Mouse (Mus musculus): ENCODE results near the gene Maz. TPM values are rescaled to one million over a fixed set of nuclear protein-coding genes. Genes with fewer than 3 reads are reported as not detected.

Gene Maz
- total RNA-seq, 2 experiments from 2014 or later: 53.6 to 58.2 TPM

GRCm38 (mm10) chr7:127022528-127023271 lies 4.1 kb downstream of the Maz start:
- no peak for DNase-seq
- intact Hi-C loops (cut with DNase I; ENCODE audit: low total_unique reads): no loop called here

DNA sequence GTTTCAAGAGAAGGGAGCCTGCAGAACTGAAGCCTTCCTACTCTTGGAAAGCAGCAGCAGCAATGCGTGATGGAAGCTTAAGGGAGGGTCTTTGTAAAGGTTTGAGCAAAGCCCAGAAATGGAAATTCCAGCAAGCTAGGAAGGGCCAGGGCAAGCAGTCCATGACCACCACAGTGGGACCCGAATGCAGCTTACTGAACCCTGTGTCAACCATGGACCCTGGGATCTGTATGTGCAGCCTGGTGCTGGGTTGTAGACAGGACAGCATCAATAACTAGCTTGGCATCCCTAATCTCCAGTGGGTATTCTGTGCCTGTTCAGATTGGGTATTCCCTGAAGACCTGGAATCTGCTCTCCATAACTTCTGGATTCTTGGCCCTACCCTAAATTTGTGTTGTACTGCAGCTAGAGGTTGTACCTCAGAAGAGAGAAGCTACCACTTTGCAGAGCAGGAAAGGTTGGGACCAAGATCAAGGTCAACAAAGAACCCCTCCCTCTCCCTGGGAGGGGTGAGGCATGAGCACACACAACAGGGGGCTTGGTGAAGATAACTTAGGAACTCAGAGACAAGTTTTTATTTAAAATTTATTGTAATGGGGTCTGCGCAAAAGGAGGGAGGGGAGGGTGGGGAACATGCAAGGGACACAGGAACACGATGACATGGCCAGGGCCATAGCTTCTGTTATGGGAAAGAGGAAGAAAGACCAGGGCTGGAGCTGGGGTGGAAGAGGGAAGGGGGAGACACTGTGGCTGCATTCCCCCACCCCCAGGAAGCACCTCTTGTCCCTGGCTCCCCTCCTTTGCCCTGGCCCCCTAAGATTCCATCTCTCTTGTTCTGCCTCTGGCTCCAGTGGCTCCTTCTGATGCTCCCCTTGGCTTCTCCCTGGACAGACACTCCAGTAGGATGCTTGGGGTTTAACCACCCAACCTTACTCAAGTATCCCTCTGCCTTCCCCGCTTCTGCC lies 5.0 kb downstream of the Maz start:
- intact Hi-C loops (cut with DNase I; ENCODE audit: low total_unique reads): no loop called here
- DNase-seq: no peak

DNA sequence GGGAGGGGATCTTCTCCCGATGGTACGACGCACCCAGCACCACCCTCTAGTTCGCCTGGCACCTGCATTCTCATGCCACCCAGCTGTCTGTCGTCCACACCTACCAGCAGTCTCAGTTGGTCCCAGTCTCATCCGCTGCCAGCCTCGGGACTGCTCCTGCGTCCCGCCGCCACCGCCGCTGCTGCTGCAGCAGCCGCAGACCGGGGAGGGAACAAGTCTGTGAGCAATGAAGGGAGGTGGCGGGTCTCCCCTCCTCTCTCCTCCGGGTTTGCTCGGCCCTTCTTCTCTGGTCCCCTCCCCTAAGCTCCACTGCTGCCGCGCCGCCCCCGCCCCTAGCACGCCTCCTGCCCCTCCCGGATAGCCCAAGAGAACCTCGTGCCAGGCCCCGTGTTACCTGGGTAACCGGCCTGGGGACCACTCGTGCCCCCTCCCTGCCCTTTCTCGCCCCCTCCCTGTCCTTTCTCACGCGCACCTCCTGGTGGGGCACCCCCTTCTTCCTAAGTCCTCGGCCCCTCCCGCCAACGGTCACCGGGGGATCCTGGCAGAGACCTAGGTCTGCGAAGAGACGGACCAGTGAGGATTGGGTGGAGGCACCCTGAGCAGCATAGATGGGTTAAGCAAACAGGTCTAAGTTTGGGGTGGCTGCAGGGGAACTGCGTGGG lies 5.8 kb downstream of the Maz start, which contains the start of the genes Gm42742 and Prrt2:
Gene Gm42742, minus strand, starts transcription at position 197 of the 662 bp plus-strand sequence.
Gene Prrt2, minus strand, starts transcription at position 311 of the 662 bp plus-strand sequence.
- DNase-seq: peak; percentile 64
- intact Hi-C loops (cut with DNase I; ENCODE audit: low total_unique reads): no loop called here

DNA sequence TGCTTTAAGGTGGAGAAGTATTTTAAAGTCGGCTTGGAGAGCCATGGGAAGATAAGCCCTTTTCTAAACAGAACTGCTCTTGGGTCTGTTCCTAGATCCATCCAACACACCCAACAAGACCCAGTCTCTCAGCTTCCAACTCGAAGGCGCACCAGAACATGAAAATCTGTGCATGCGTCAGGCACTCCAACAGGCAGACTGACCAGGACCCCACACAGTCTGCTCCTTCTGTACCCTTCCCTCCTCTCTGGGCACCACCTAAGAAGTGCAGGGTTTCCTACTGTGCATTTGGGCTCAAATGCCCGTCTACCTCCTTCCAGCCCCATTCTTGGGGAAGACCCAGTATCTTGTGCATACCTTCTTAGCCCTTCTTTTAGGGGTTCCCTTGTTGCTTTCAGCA lies 6.3 kb downstream of the Maz start:
- intact Hi-C loops (cut with DNase I; ENCODE audit: low total_unique reads): no loop called here
- no peak for DNase-seq

DNA sequence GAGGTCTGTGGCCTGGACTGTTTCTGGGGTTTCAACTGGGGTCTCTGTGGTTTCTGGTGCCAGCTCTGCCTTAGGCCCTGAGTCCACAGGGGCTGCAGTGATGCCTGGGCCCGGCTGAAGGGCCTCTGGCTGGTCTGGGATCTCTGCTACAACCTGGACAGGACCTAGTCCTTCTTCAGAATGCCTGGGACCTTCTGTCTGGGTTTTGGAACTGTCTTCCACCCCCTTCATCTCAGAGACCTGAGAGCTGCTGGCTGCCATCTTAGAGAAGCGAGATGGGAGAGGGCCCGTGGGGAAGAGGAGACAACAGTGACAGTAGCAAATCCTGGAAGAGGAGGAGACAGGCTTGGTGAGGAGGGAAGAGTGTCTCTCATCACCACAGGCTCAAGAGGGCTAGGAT lies 6.8 kb downstream of the Maz start:
- DNase-seq: no peak
- intact Hi-C loops (cut with DNase I; ENCODE audit: low total_unique reads): no loop called here

DNA sequence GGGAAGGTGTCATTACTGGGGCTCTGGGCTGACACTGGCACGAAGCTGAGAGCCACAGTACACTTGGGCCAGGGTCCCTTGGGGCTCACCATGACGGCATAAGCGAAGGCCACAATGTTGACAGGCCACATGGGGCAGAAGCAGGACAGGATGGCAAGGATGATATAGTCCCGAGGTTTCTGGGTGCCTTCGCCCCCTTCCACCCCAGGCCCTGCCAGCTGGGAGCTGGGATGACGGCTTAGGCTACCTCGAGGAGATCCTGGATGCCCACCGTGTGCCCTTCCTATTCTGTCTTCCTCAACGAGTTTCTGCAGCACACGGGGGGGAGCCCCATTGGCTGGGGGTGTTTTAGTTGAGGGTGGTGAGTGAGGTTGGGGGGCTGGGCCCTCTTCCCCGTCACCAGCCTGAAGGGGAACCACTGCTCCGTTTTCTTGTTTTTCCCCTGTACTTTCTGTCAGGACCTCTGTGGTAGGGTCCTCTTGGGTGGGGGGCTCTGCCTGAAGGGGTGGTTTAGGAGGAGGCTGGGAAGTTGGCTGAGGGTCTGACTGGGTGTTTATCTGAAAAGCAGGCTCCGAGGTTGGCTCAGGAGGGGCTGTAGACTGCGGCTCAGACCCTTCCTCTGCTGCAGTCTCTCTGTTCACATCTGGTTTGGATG lies 7.4 kb downstream of the Maz start:
- no peak for DNase-seq
- intact Hi-C loops (cut with DNase I; ENCODE audit: low total_unique reads): no loop called here

DNA sequence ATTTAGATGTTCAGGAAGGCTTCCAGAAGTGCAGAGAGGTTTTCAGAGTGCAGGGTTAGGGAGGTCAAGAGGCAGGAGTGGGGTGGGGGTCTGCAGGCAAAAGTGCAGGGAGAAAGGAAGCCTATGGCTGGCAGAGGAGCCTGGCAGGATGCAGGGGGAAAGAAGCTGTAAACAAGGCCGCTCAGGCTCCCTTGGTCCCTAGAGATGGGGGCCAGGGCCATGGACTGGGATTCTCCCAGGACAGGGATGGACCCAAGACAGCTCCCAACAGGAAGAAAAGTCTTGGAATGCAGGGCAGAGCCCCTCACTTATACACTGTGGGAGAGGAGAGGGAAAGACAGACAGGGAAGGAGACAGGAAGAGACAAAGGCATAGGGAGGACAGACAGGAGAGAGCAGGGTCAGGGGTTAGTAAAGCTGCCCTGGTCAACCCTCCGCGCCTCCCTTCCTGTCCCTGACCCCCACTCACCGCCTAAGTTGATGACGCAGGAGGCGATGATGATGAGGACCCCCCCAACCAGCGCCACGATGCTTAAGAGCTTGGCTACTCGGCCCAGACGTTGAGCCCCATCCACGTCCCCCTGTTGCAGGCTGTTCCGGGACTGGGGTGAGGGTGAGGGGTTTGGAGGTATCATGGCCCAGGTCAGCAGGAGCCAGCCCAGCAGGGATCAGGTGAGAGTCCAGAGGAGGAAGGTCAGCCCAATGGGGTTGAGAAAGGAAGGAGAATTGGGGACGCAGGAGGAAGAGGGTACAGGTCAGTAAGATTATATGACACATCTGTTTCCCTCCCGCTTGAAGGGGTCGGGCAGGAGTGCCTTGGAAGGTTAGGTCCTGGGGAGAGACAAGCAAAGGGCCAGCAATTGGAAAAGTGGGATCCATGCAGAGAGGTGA lies 8.2 kb downstream of the Maz start:
- intact Hi-C loops (cut with DNase I; ENCODE audit: low total_unique reads): no loop called here
- no peak for DNase-seq

DNA sequence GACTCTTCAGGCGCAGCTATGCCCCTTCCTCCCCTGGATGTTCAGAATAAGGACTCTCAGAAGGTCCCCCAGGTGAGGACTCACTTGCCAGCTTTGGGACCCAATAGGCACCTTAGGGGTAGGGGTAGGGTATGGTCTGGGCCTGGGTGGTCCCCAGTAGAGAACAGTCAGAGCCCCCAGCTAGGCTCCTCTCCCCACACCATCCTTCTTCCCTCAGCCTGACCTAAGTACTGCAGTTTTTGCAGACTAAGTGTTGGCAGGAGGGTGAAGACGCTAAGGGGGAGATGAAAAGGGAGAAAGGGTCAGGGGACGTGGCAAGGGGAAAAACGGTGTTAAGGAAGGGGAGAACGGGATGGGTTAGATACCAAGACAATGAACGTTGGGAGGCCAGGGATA lies 8.9 kb downstream of the Maz start:
- DNase-seq: no peak
- intact Hi-C loops (cut with DNase I; ENCODE audit: low total_unique reads): no loop called here

DNA sequence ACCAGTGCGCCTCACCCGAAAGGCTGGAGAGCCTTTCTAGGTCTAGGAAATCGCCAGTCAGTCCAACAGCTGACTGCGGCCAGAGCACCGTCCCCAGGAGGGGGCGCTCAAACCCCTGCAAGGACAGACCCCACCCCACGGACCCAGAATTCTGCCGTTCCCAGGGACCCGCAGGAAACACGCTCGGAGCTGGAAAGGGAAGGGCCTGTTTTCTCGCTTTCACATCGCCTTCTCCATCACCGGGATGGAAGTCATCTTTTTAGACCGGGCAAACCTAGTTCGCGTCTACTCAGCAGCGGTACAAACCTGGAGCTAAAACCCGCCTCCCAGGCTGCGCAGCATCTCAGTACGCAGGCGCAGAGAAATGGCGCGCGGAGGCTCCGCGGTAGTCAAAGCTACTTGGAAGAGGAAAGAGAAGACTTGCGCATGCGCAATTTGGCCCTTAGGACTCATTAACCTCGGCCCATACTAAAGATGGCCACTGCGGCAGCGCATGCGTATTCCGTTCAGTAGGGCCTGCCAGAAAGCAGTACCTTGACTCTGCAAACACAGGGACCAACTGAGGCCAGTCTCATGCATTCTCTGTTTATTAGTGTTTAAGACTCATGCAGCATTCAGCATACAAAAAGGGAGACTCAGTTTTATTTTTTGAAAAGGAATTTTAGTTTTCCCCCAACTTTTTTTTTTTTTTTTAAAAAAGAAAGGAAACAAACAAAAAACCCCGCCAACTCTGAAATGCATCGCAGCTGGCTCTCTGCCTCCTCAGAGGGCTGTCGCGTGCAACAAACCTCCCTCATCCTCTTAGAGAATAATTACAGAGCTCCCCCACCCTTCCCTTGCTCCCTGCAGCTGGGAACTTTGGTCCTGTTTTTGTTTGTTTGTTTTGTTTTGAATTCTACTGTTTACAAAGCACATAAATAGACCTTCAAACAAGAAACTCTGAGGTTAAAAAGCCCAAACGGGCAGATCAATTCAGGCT lies 9.6 kb downstream of the Maz start, which contains the start of gene Pagr1a:
Gene Pagr1a, minus strand, starts transcription at position 382 of the 979 bp plus-strand sequence.
- intact Hi-C loops (cut with DNase I; ENCODE audit: low total_unique reads): no loop called here
- peak; percentile 97 for DNase-seq

- intact Hi-C loops (cut with DNase I; ENCODE audit: low total_unique reads): no loop called here
- DNase-seq: peak; percentile 61
Observed at GRCm38 (mm10) chr7:127016486-127016938, 10.3 kb downstream of the Maz start.

- no peak for DNase-seq
Observed at GRCm38 (mm10) chr7:127016481-127016485, 10.6 kb downstream of the Maz start, which contains the start of gene Pagr1b. TSS of gene Pagr1b (minus strand) at chr7:127016484.

GRCm38 (mm10) chr7:127016081-127016480 lies 10.8 kb downstream of the Maz start:
- DNase-seq: no peak
- intact Hi-C loops (cut with DNase I; ENCODE audit: low total_unique reads): no loop called here

More at GRCm38 (mm10) chr7:127016481-127016485, 10.6 kb downstream of the Maz start, which contains the start of gene Pagr1b:
- intact Hi-C loops (cut with DNase I; ENCODE audit: low total_unique reads): no loop called here

DNA sequence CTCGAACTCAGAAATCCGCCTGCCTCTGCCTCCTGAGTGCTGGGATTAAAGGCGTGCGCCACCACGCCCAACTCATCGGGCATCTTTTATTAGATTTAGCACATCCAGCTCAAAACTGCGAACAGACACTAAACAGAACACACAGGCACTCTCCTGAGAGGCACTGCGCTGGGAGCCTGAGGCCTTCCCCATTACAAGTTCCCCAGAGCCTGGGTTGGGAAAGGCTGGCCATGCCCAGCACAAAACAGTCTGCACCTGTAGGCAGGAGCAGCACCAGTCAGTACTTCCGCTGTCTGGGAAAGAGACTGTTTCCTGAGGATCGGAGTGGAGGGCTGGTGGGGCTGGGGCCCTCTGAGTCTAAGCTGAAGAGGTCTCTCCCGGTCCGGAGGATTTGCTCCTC lies 11.8 kb downstream of the Maz start:
- no peak for DNase-seq

GRCm38 (mm10) chr7:127014320-127014719 lies 12.5 kb downstream of the Maz start, which contains the start of gene Mvp:
TSS of gene Mvp (minus strand) at chr7:127014621.
- DNase-seq: peak; percentile 69
- intact Hi-C loops (cut with DNase I; ENCODE audit: low total_unique reads): no loop called here

More for the DNA sequence above, 11.8 kb downstream of the Maz start:
- intact Hi-C loops (cut with DNase I; ENCODE audit: low total_unique reads): no loop called here

GRCm38 (mm10) chr7:127013385-127013784 lies 13.5 kb downstream of the Maz start:
- DNase-seq: no peak
- intact Hi-C loops (cut with DNase I; ENCODE audit: low total_unique reads): no loop called here

DNA sequence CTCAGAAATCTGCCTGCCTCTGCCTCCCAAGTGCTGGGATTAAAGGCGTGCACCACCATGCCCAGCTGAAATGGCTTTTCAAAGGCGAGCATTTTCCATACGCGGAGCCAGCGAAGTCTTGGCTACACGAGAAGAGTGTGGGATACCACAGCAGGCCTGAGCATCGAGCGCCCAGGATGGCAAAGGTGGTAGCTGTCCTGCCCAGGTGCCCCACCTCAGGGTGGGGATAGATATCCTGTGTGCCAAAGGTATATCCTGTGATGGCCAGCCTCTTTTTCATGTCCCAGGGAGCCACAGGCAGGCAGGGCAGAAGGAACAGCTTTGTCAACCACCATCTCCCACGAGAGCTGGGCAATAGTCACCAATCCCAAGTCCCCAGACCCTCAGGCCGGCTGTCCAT lies 14.0 kb downstream of the Maz start:
- DNase-seq: no peak
- intact Hi-C loops (cut with DNase I; ENCODE audit: low total_unique reads): no loop called here

DNA sequence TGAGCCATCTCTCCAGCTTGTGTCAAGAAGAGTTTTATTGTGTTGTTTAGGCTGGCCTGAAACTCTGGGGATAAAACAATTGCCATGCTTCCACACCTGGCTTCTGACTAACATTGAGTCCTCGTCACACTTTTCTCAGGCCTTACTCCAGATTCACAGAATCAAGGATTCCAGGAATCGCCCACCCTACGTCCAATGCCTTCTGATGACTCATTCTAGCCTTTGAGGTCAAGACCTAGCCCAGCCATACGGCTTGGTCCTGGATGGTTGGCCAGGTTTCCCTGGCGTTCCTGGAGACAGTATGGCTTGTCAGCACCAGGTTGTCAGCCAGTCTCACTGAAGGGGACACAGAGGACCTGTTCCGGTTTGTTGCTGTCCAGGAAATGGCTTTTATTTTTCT lies 14.5 kb downstream of the Maz start:
- no peak for DNase-seq
- intact Hi-C loops (cut with DNase I; ENCODE audit: low total_unique reads): no loop called here

GRCm38 (mm10) chr7:127011717-127012116 lies 15.1 kb downstream of the Maz start:
- no peak for DNase-seq
- intact Hi-C loops (cut with DNase I; ENCODE audit: low total_unique reads): no loop called here

All from gastrocnemius, postnatal 14 days (tissue).